Mouse (Mus musculus) midbrain, embryonic 11.5 days (tissue): ENCODE measurements around the gene Ndufa12. TPM values are rescaled to one million over a fixed set of nuclear protein-coding genes. Genes with fewer than 3 reads are reported as not detected.

ENCODE experiments used
- ATAC-seq: fragments of 200-750 bp; cut with Nextera tagmentation; 2 replicates; pipeline ENCODE4 v1.8.0; 2017; ENCODE audit warnings: moderate TSS enrichment, moderate library complexity; ENCODE audit not compliant: low FRiP score
- DNase-seq: peaks from one replicate; pipeline ENCODE4 v3.0.0; 2015; ENCODE audit warnings: low spot score; ENCODE audit errors: missing footprints
- H3K27ac ChIP-seq: fragments of 300-500 bp; sonication (generic); 2 replicates; pipeline ENCODE4 v1.5.1; 2014; ENCODE audit warnings: low read depth, low read length
- H3K27me3 ChIP-seq: fragments of 300-500 bp; sonication (generic); 2 replicates; pipeline ENCODE4 v1.6.1; 2014; ENCODE audit warnings: mild to moderate bottlenecking, low read length, moderate library complexity, mixed read lengths; ENCODE audit not compliant: control insufficient read depth, insufficient read depth
- H3K36me3 ChIP-seq: fragments of 300-500 bp; sonication (generic); 2 replicates; pipeline ENCODE4 v1.6.1; 2014; ENCODE audit warnings: mild to moderate bottlenecking, low read length, moderate library complexity, mixed read lengths; ENCODE audit not compliant: control insufficient read depth, insufficient read depth
- H3K4me1 ChIP-seq: fragments of 300-500 bp; sonication (generic); 2 replicates; pipeline ENCODE4 v1.6.1; 2014; ENCODE audit warnings: low read length; ENCODE audit not compliant: control insufficient read depth, insufficient read depth
- H3K4me2 ChIP-seq: fragments of 300-500 bp; sonication (generic); 2 replicates; pipeline ENCODE4 v1.6.1; 2014; ENCODE audit warnings: mild to moderate bottlenecking, moderate library complexity
- H3K4me3 ChIP-seq: fragments of 300-500 bp; sonication (generic); 2 replicates; pipeline ENCODE4 v1.5.1; 2014; ENCODE audit warnings: low read depth, low read length
- H3K9ac ChIP-seq: fragments of 300-500 bp; sonication (generic); 2 replicates; pipeline ENCODE4 v1.6.1; 2014; ENCODE audit warnings: low read length
- H3K9me3 ChIP-seq: fragments of 300-500 bp; sonication (generic); 2 replicates; pipeline ENCODE4 v1.6.1; 2016; ENCODE audit warnings: low read length; ENCODE audit not compliant: control insufficient read depth
- WGBS: fragments of 180-500 bp; shearing (Covaris S2); extraction: QIAGEN DNeasy Blood & Tissue Kit; methylation state at CpG from one replicate; pipeline ENCODE4 v1.1.7; 2014; 5-methylcytosine and 5-hydroxymethylcytosine counted together
- polyA plus RNA-seq: library from polyadenylated mRNA; unstranded; fragments of >200 nt; fragmentation: Nextera tagmentation; extraction: Ambion mirVana; gene quantifications from 2 replicates; pipeline ENCODE4 v1.2.1, GENCODE M21; 2014

Gene Ndufa12
- polyA plus RNA-seq, 1 experiment from 2014 or later, result 528 TPM

GRCm38 (mm10) chr10:94265656-94266542 lies 67.4 kb downstream of the Ndufa12 start:
- Histone ChIP-seq H3K4me3 (no peak overlapping the region), H3K9ac (peak overlapping the region; percentile 12; the same call in 1 of the 2 replicates), H3K4me1 (0 out of 2 replicates have a peak, but pooled peaks cover 2% of the 10 kb centered on the region), H3K4me2 (no peak overlapping the region), H3K36me3 (no peaks in the 10 kb centered on the region), H3K9me3 (0 out of 2 replicates have a peak, but pooled peaks cover 2% of the 10 kb centered on the region), H3K27ac (no peak overlapping the region), H3K27me3 (no peaks in the 10 kb centered on the region)
- DNase-seq, result no peak
- WGBS, result 65% methylated on average over 17 of the region's 17 CpGs
- no peak for ATAC-seq

Other genes starting within 250 kb of the Ndufa12 start
- gene Vezt, start 162.9 kb upstream of the Ndufa12 start, polyA plus RNA-seq, result 45.9 and 46.7 TPM in 2 replicates
- 4.9 and 5.6 TPM in 2 replicates for gene Fgd6, start 162.7 kb upstream of the Ndufa12 start, polyA plus RNA-seq
- gene Nr2c1, start 50.7 kb upstream of the Ndufa12 start, polyA plus RNA-seq, result 10.8 and 12.2 TPM in 2 replicates
- not detected in 2 replicates for gene Gm4792, start 100.0 kb downstream of the Ndufa12 start, polyA plus RNA-seq
- 3.2 and 4.0 TPM in 2 replicates for gene Tmcc3, start 113.2 kb downstream of the Ndufa12 start, polyA plus RNA-seq